20 mouse cellular contexts compared by ENCODE assay signal in the genomic region with DNA sequence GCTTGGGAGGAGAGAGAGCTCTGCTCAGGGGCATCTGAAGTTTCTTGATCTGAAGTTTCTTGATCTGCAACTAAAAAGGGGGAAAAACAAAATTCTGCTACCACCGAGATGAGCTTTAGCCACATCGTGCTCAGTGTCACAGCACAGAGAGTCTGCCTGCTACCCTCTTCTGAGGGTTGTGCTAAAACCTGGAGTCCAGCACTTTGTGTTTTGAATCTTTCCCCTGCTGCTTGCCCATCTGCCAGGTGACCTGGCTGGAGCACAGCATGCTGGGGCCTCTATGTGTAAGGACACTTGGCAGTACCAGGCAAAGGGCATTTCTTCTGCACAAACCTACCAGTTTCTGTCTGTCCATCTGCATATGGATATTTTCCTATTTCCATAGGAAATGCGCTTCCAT. TPM values are rescaled to one million over a fixed set of nuclear protein-coding genes. Genes with fewer than 3 reads are reported as not detected.
DNase-seq lines count a peak whose midpoint lies in the region; ATAC-seq lines count a peak whose summit lies in the region.
"Had no signal": no experiment of that assay in that cellular context is flagged by ENCODE, and none has a peak within 500 bp of the region (broad histone marks: within the 10 kb centered on the region; RNA-seq: fewer than 3 reads in every experiment).

No protein-coding gene starts in this region.

- ATAC-seq in cerebellum, adult (ENCODE audit: insufficient number of reproducible peaks, low FRiP score, low TSS enrichment): peak; percentile 88; the same call in 1 of the 2 replicates
- no peak for ATAC-seq in granulocyte monocyte progenitor cell, adult 5-6 weeks (replicated peaks; ENCODE audit: poor library complexity, severe bottlenecking)
- ATAC-seq: CD4-positive, CD25-positive, alpha-beta regulatory T cell, adult 4 months; forebrain, embryonic 16.5 days; hindbrain, embryonic 16.5 days; inflammation-experienced regulatory T-cells, adult 6 months; intestine, postnatal 0 days had no signal

- DNase-seq in cerebellum, postnatal 4 days (ENCODE audit: low spot score in 2 of 2): no peak
- DNase-seq in cerebellum, adult 9-10 months: peak; percentile 96
- peak; percentile 92 to 93 for DNase-seq in cerebellum, postnatal 25 days
- no peak for DNase-seq in right cerebral cortex, postnatal 14 days
- DNase-seq in right cerebral cortex, postnatal 10 days (ENCODE audit: low spot score in 2 of 2): no peak
- DNase-seq: adrenal gland, adult 8-10 months; B cell, adult 2 months; gastrocnemius, postnatal 25 days; heart, adult 11 months; heart, postnatal 10 days; heart, postnatal 4 days; kidney, adult 9 months had no signal

RNA-seq across cellular contexts. Expression of a gene that starts 20.1 kb away (rescaled TPM):
- not detected in 2 replicates for total RNA-seq in granulocyte monocyte progenitor cell, adult 5-6 weeks (2014; fragmentation: Nextera tagmentation)
- 0.10 TPM in 1 of 2 replicates, not detected in the other for total RNA-seq in granulocyte monocyte progenitor cell, adult 5-6 weeks (2017)
- total RNA-seq: gastrocnemius, adult 18-20 months; gastrocnemius, postnatal 25 days had no signal

RNA-seq across cellular contexts. Expression of a gene that starts 20.4 kb away (rescaled TPM):
- not detected in 2 replicates for total RNA-seq in granulocyte monocyte progenitor cell, adult 5-6 weeks (2014; fragmentation: Nextera tagmentation)
- total RNA-seq in granulocyte monocyte progenitor cell, adult 5-6 weeks (2017): not detected in 2 replicates
- total RNA-seq: gastrocnemius, adult 18-20 months; gastrocnemius, postnatal 25 days; heart, postnatal 10 days; heart, postnatal 4 days had no signal

Comparison
In these comparisons a context has a peak if more than half of its experiments do, and no peak if none do; other contexts are left out.
1. DNase-seq: peak in cerebellum, adult 9-10 months (single experiment) and cerebellum, postnatal 25 days (2 of 2); none in cerebellum, postnatal 4 days (0 of 2), right cerebral cortex, postnatal 14 days (single experiment) and right cerebral cortex, postnatal 10 days (0 of 2).